Mouse (Mus musculus) small intestine, adult 2 months (tissue): ENCODE measurements around the gene Gcsh. TPM values are rescaled to one million over a fixed set of nuclear protein-coding genes. Genes with fewer than 3 reads are reported as not detected.

ENCODE experiments used
- H3K27ac ChIP-seq: fragments of 200-500 bp; 2 replicates; pipeline ENCODE4 v1.5.1; 2012; ENCODE audit warnings: low read depth, low read length, control low read depth, inconsistent platforms; ENCODE audit not compliant: insufficient read depth
- H3K27me3 ChIP-seq: fragments of 200-500 bp; 2 replicates; pipeline ENCODE4 v1.6.1; 2012; ENCODE audit warnings: mild to moderate bottlenecking, moderate library complexity, low read length, inconsistent platforms; ENCODE audit not compliant: control insufficient read depth, insufficient read depth
- H3K36me3 ChIP-seq: fragments of 200-500 bp; 2 replicates; pipeline ENCODE4 v1.6.1; 2012; ENCODE audit warnings: mild to moderate bottlenecking, low read length, control low read depth, inconsistent platforms; ENCODE audit not compliant: control insufficient read depth, insufficient read depth
- H3K4me1 ChIP-seq: fragments of 200-500 bp; 2 replicates; pipeline ENCODE4 v1.6.1; 2012; ENCODE audit warnings: low read length, inconsistent platforms, mixed read lengths; ENCODE audit not compliant: control insufficient read depth, insufficient read depth, insufficient read length
- H3K4me3 ChIP-seq: fragments of 200-500 bp; 2 replicates; pipeline ENCODE4 v1.5.1; 2012; ENCODE audit warnings: low read depth, mild to moderate bottlenecking, control low read depth, inconsistent platforms, low read length, moderate library complexity
- CTCF ChIP-seq: fragments of 200-500 bp; IDR thresholded peaks from 2 replicates; pipeline ENCODE4 v1.5.1; 2012; ENCODE audit warnings: low read depth, mild to moderate bottlenecking, control low read depth, inconsistent platforms, low read length, moderate library complexity, mixed read lengths; ENCODE audit not compliant: insufficient replicate concordance, insufficient read length; ENCODE audit errors: extremely low read depth
- POLR2A ChIP-seq: fragments of 200-500 bp; IDR thresholded peaks from 2 replicates; pipeline ENCODE4 v1.6.1; 2012; ENCODE audit warnings: low read depth, mild to moderate bottlenecking, control low read depth, inconsistent platforms, low read length, moderate library complexity
- WGBS: fragments of 180-500 bp; shearing (Covaris S2); methylation state at CpG from one replicate; pipeline ENCODE4 v1.1.7; 2018; 5-methylcytosine and 5-hydroxymethylcytosine counted together
- polyA plus RNA-seq: library from polyadenylated mRNA; depleted of rRNA; stranded (reverse); fragments of >200 nt; gene quantifications from 2 replicates; pipeline ENCODE4 v1.2.3, GENCODE M21; 2012; rRNA removed

Gene Gcsh
- polyA plus RNA-seq, 1 experiment = 14.6 TPM

- Histone ChIP-seq H3K27ac (no peak overlapping the region), H3K4me1 (peaks cover 10% of the 10 kb centered on the region), H3K27me3 (no peaks in the 10 kb centered on the region), H3K4me3 (no peak overlapping the region), H3K36me3 (no peaks in the 10 kb centered on the region)
- no peak for TF ChIP-seq CTCF
- TF ChIP-seq POLR2A = no peak
- 58% methylated on average over 12 of the region's 12 CpGs for WGBS
These were observed 50.9 kb downstream of the Gcsh start for GRCm38 (mm10) chr8:116942284-116943058.

- Histone ChIP-seq H3K4me1 (no peaks in the 10 kb centered on the region), H3K4me3 (no peak overlapping the region), H3K27me3 (no peaks in the 10 kb centered on the region), H3K36me3 (no peaks in the 10 kb centered on the region; the same call in 1 of the 2 replicates), H3K27ac (no peak overlapping the region)
- no peak for TF ChIP-seq POLR2A
- no peak for TF ChIP-seq CTCF
- 89% methylated on average over 6 of the region's 6 CpGs for WGBS
These were observed 57.8 kb downstream of the Gcsh start for GRCm38 (mm10) chr8:116935506-116935905.

- no peak overlapping the region for H3K27ac ChIP-seq
- no peaks in the 10 kb centered on the region for H3K4me1 ChIP-seq
- 95% methylated on average over 4 of the region's 4 CpGs for WGBS
- no peak overlapping the region for H3K4me3 ChIP-seq
- H3K36me3 ChIP-seq = no peaks in the 10 kb centered on the region; the same call in 1 of the 2 replicates
- TF ChIP-seq POLR2A (no peak), CTCF (no peak)
- no peaks in the 10 kb centered on the region for H3K27me3 ChIP-seq
These were observed 58.4 kb downstream of the Gcsh start for GRCm38 (mm10) chr8:116934976-116935375.

Other genes starting within 250 kb of the Gcsh start
- 1.5 and 2.6 TPM in 2 replicates for gene Cmc2, start 72.1 kb downstream of the Gcsh start, polyA plus RNA-seq
- gene Cenpn, start 71.8 kb downstream of the Gcsh start, polyA plus RNA-seq = 0.91 and 1.8 TPM in 2 replicates
- gene Atmin, start 50.1 kb downstream of the Gcsh start, polyA plus RNA-seq = 6.7 and 10.4 TPM in 2 replicates
- gene 1700030J22Rik, start 14.6 kb downstream of the Gcsh start, polyA plus RNA-seq = 0.08 and 0.16 TPM in 2 replicates
- 0.09 and 0.60 TPM in 2 replicates for gene Pkd1l2, start 88.9 kb upstream of the Gcsh start, polyA plus RNA-seq
- 0.42 and 1.4 TPM in 2 replicates for gene Bco1, start 102.3 kb upstream of the Gcsh start, polyA plus RNA-seq
- gene Gan, start 164.6 kb upstream of the Gcsh start, polyA plus RNA-seq = 2.4 and 4.6 TPM in 2 replicates